Mouse (Mus musculus): ENCODE data around the gene Zfp113. TPM values are rescaled to one million over a fixed set of nuclear protein-coding genes. Genes with fewer than 3 reads are reported as not detected.

The Zfp113 gene
- total RNA-seq, 2 experiments from 2014 or later: 10.7 to 13.4 TPM

DNA sequence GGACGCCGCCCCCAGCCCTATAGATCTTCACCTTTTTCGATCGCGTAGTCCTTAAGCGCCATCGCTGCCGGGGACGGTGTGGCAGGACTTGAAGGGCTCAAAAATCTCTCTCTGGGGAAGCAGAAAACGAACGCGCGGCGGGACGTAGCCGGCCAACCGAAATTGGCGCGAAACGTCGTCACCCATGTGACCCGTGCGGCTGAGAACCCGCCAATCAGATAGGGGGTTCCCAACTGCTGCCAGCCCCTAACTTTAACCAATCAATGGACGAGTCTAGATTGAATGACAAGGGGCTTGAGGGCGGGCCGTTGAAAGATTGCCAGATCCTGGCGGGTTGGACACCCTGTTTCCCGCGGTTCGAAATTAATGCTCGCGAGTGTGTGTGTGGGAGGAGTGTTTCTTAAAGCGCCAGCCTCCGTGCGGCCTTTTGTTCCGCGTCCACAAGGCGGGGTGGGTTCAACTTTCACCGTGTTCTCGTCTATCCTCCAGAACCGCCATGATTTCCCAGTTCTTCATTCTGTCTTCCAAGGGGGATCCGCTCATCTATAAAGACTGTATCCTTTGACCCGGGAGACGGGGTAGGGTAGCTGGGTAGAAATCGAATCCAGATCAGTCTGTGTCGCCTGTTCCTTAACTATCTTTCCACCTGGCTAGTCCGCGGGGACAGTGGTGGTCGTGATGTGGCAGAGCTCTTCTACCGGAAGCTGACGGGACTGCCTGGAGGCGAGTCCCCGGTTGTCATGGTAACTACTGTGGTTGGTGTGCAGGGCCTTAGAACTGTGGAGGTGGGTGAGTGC lies 16.3 kb upstream of the Zfp113 start, which contains the start of the genes Ap4m1 and Mcm7:
TSS of gene Ap4m1 (plus strand) at position 308 of the 797 bp plus-strand sequence.
TSS of gene Mcm7 (minus strand) at position 728 of the 797 bp plus-strand sequence.
- intact Hi-C loops (cut with DNase I): loop anchor here (1.0 kb wide), 2 partner anchors 11 to 15 kb away; partner anchors contain the start of genes Cnpy4, Cops6 and Taf6
- no peak; the same call in 1 of the 2 replicates for TF ChIP-seq CTCF (IDR thresholded peaks at IDR 0.05)
- Histone ChIP-seq H3K4me3 (peak within 1 kb of the TSS; percentile 80), H3K27ac (peak within 1 kb of the TSS; percentile 98)
- DNase-seq (ENCODE audit: extremely low spot score in 1 of 2, low spot score in 2 of 2): peak; percentile 96 to 97

DNA sequence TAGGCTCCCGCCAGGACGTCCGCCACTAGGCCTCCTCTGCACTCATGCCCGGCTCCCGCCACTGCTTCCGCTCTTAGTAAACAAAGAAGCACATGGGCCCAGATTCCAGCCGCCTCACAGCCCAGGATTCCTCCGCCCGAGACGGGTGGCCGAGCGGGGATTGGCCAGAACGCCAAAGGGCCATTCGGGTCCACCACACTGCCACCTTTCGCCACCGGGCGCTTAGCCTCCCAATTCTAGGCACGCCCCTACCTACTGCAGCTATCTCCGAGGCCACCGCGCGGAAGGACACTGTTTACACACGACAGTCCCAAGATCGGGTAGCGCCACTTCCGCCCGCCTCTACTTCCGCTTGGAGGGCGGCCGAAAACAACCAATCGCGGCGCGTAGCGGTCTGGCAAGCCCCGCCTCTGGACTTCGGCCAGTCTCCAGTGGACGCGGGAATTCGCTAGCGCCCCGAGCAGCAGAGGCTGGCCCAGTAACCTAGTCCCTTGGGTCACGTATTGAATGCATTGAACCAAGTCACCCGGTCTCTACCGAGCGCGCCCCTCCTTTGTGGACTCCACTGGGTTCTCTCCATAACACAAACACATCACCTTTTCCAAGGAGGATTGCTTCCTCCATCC lies 15.5 kb upstream of the Zfp113 start:
- intact Hi-C loops (cut with DNase I): loop anchor here (1.0 kb wide), 2 partner anchors 10 to 16 kb away; partner anchors contain the start of genes Cnpy4, Cops6 and Taf6
- TF ChIP-seq CTCF (IDR thresholded peaks at IDR 0.05): no peak; the same call in 1 of the 2 replicates
- H3K27ac ChIP-seq: peak overlapping the region; percentile 98

DNA sequence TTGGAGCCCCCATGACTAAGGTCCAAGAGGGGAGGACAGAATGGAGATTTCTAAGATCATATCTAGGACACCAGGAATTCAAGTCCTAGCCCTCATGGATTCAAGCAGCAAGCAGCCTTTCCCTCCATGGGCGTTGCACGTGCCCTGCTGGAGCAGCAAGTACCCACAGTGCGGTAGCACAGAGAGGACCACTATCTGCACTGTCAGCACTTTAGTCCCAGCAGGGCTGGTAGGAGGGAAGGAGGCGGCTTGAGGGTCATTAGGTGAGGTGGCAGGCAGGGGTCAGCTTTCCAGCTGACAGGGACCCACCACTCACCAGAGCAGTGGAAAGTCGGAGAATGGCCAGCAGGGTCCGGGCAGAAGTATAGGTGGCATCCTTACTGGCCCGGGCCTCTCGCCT lies 10.1 kb upstream of the Zfp113 start:
- Histone ChIP-seq H3K4me3 (no peak overlapping the region), H3K27ac (no peak overlapping the region)
- DNase-seq (ENCODE audit: extremely low spot score in 1 of 2, low spot score in 2 of 2): no peak
- no peak for TF ChIP-seq CTCF (IDR thresholded peaks at IDR 0.05)
- intact Hi-C loops (cut with DNase I): loop anchor here (5.0 to 10.0 kb wide), 2 partner anchors 633 to 831 kb away; partner anchors contain the start of genes Epo, Gnb2 and Slc12a9

More for the DNA sequence above, 15.5 kb upstream of the Zfp113 start:
- peak; percentile 94 to 95 for DNase-seq (ENCODE audit: extremely low spot score in 1 of 2, low spot score in 2 of 2)
- peak overlapping the region; percentile 80 for H3K4me3 ChIP-seq

DNA sequence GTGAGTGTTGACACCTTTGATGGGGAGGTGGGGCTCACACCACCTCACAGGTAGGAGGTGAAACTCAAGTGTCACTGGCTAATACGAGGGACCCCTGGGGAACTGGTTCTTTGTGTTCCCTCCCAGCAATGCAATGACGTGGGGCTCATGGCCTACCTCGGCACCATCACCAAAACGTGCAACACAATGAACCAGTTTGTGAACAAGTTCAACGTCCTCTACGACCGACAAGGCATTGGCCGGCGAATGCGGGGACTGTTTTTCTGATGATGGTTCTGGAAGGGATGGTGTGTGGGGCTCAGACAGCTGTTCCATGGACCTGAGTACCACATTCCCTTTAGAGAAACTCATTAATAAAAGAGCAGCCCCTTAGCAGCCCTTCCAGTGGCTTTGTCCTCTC lies 8.1 kb upstream of the Zfp113 start:
- Histone ChIP-seq H3K4me3 (no peak overlapping the region), H3K27ac (no peak overlapping the region)
- intact Hi-C loops (cut with DNase I): loop anchor here (10.0 kb wide), 1 partner anchor 829 kb away; the partner anchor contains the start of gene Slc12a9
- TF ChIP-seq CTCF (IDR thresholded peaks at IDR 0.05): no peak
- DNase-seq (ENCODE audit: extremely low spot score in 1 of 2, low spot score in 2 of 2): no peak

DNA sequence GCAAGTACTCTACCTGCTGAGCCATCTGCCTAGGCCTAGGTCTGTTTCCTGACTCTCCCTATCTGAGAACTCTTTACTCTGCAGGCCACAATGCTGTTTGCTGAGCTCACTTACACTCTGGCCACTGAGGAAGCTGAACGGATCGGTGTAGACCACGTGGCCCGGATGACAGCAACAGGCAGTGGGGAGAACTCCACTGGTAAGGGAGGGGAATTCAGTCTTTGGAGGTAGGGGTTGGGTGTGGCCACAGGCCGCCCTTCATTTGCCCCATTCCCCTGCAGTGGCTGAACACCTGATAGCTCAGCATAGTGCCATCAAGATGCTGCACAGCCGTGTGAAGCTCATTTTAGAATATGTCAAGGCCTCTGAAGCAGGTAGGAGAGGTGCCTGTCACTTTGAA lies 7.5 kb upstream of the Zfp113 start:
- Histone ChIP-seq H3K27ac (no peak overlapping the region), H3K4me3 (no peak overlapping the region)
- TF ChIP-seq CTCF (IDR thresholded peaks at IDR 0.05): no peak
- no peak for DNase-seq (ENCODE audit: extremely low spot score in 1 of 2, low spot score in 2 of 2)
- intact Hi-C loops (cut with DNase I): loop anchor here (10.0 kb wide), 1 partner anchor 828 kb away; the partner anchor contains the start of gene Slc12a9

DNA sequence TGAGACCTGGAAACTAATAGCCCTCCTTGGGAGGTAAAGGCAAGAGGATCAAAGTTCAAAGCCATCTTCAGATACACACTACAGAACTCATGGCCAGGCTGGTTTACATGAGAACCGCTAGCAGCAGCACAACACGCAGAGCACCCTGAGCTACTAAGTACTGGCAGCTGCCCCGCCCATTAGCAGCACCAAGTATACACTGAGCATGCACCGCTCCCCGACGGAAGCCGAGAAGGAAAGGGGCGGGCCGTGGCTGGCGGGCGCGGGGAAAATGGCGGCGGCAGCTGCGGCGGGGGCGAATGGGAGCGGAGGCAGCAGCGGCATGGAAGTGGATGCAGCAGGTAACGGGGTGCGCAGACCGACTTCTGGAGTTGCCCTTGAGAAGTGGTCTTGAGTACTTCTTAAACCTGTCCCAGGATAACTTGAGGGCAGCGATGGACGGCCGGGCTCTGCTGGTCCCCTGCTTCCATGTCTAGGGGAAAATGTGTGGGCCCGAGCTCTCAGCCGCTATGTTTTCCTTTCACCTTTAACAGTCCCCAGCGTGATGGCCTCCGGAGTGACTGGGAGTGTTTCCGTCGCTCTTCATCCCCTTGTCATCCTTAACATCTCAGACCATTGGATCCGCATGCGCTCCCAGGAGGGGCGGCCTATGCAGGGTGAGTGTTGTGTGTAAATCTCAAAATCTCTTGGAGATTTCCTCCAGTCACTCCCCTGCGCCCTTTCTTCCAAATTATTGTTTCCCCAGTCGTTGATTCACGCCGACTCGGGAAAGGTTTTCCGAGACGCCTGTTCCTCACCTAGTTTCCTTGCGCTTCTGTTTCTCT lies 5.5 kb upstream of the Zfp113 start, which contains the start of gene Cops6:
TSS of gene Cops6 (plus strand) at position 230 of the 824 bp plus-strand sequence.
- peak; percentile 95 to 98 for DNase-seq (ENCODE audit: extremely low spot score in 1 of 2, low spot score in 2 of 2)
- Histone ChIP-seq H3K27ac (peak within 1 kb of the TSS; percentile 85), H3K4me3 (peak within 1 kb of the TSS; percentile 50)
- no peak for TF ChIP-seq CTCF (IDR thresholded peaks at IDR 0.05)
- intact Hi-C loops (cut with DNase I): loop anchor here (1.0 to 10.0 kb wide), 3 partner anchors 10 to 826 kb away; partner anchors contain the start of genes Cnpy4, Slc12a9 and Taf6

DNA sequence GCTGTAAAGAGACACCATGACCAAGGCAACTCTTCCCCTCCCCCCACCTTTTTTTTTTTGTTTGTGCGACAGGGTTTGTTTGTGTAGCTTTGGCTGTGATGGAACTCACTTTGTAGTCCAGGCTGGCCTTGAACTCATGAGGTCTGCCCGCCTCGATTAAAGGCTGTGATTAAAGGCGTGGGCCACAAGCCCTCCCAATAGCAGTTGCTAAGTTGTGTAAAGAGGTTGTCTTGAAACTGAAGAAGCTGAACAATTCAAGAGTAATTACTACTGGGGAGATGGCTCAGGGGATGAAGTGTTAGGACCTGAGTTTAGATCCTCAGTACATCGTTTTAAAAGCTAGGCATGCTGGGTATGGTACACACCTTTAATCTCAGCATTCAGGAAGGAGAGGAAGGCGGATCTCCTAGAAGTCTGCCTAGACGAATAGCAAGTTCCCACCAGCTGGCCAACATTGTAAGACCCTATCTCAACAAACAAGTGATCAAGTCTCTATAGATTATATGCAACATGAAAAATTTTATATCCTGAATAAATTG lies 4.7 kb upstream of the Zfp113 start:
- intact Hi-C loops (cut with DNase I): loop anchor here (10.0 kb wide), 1 partner anchor 825 kb away; the partner anchor contains the start of gene Slc12a9
- Histone ChIP-seq H3K27ac (peak overlapping the region; percentile 85), H3K4me3 (peak overlapping the region; percentile 50)
- no peak for TF ChIP-seq CTCF (IDR thresholded peaks at IDR 0.05)
- no peak for DNase-seq (ENCODE audit: extremely low spot score in 1 of 2, low spot score in 2 of 2)

DNA sequence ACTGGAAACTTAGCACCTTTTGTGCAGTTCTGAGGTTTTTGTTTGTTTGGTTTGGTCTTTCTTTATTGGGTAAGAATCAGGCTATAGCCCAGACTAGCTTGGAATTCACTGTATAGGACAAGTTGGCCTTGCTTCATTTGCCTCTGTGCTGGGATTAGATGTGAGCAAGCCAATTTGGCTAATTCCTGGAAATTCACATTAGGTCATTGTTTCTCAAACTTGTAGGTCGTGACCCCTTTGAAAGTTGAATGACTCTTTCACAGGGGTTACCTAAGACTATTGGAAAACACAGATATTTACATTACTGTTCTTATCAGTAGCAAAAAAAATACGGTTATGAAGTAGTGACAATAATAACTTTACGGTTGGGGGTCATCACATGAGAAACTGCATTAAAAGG lies 1.2 kb downstream of the Zfp113 start:
- Histone ChIP-seq H3K27ac (no peak overlapping the region), H3K4me3 (peak overlapping the region; percentile 84)
- intact Hi-C loops (cut with DNase I): loop anchor here (2.0 kb wide), 1 partner anchor 70 kb away; the partner anchor contains the start of gene Zkscan1
- DNase-seq (ENCODE audit: extremely low spot score in 1 of 2, low spot score in 2 of 2): no peak
- no peak for TF ChIP-seq CTCF (IDR thresholded peaks at IDR 0.05)

DNA sequence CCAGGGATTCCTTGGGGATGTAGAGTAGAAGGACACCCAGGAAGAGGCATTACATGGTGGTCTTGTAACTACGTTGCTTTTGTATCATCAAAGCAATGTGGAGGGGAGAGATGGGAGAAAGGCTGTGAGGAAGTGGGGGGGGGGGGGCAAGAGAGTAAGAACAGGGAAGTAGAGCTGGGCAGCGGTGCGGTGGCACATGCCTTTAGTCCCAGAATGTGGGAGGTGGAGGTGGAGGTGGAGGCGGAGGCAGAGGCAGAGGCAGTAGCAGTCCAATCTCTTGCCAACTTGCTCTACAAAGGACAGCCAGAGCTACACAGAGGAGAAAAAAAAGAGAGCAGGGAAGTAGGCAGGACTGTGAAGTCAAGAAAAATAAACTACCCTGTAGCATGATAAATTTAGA lies 17.0 kb downstream of the Zfp113 start:
- no peak overlapping the region for H3K27ac ChIP-seq
- H3K4me3 ChIP-seq: no peak overlapping the region
- TF ChIP-seq CTCF (IDR thresholded peaks at IDR 0.05): no peak
- no peak for DNase-seq (ENCODE audit: extremely low spot score in 1 of 2, low spot score in 2 of 2)
- intact Hi-C loops (cut with DNase I): no loop called here

DNA sequence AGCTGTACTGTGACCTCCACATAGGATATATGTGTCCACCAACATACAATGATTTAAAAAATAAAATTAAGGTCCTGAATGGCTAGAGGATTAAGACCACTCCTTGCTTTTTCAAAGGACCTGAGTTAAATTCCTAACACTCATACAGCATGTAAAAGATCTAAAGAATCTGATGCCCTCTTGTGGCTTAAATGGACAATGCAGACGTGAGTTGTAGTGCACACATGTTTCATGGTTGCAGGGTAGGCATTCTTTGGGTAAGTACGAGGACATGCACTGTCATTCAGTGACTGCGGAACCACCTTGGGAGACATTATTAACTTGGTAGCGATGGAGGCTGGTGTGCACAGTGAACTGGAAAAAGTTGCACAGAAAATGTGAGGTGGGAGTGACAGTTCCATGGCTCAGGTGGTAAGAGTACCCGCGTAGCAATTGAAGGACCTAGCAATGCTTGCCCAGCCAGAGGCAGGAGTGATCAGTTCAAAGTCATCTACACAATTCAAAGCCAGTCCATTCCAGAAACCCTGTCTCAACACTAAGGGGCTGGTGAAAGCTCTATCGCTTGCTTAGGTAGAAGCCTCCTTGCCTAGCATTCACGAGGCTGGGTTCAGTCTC lies 17.5 kb downstream of the Zfp113 start:
- intact Hi-C loops (cut with DNase I): loop anchor here (2.0 kb wide), 1 partner anchor 251 kb away; no protein-coding TSS in a partner anchor
- no peak overlapping the region for H3K4me3 ChIP-seq
- no peak for DNase-seq (ENCODE audit: extremely low spot score in 1 of 2, low spot score in 2 of 2)
- TF ChIP-seq CTCF (IDR thresholded peaks at IDR 0.05): peak; percentile 64
- no peak overlapping the region for H3K27ac ChIP-seq
